Mouse (Mus musculus) lung, postnatal 0 days (tissue): Measurements from ENCODE around the gene Slc39a5. TPM values are rescaled to one million over a fixed set of nuclear protein-coding genes. Genes with fewer than 3 reads are reported as not detected.

Experiments used
- ATAC-seq: fragments of 200-750 bp; cut with Nextera tagmentation; 2 replicates; pipeline ENCODE4 v1.8.0; 2017; ENCODE audit warnings: moderate library complexity
- DNase-seq: peaks from one replicate; pipeline ENCODE4 v3.0.0-alpha.2; 2016; ENCODE audit warnings: low spot score
- H3K27ac ChIP-seq: fragments of 300-500 bp; sonication (generic); 2 replicates; pipeline ENCODE4 v1.5.1; 2014; ENCODE audit warnings: antibody characterized with exemption, mild to moderate bottlenecking, low read length, mixed read lengths
- H3K27me3 ChIP-seq: fragments of 300-500 bp; sonication (generic); replicated peaks from 2 replicates; pipeline ENCODE4 v1.6.1; 2014; ENCODE audit warnings: low read length, mixed read lengths; ENCODE audit not compliant: insufficient read depth
- H3K36me3 ChIP-seq: fragments of 300-500 bp; sonication (generic); 2 replicates; pipeline ENCODE4 v1.6.1; 2014; ENCODE audit warnings: low read length, mixed read lengths; ENCODE audit not compliant: insufficient read depth
- H3K4me1 ChIP-seq: fragments of 300-500 bp; sonication (generic); 2 replicates; pipeline ENCODE4 v1.6.1; 2014; ENCODE audit warnings: antibody characterized with exemption, low read depth, low read length, mixed read lengths; ENCODE audit not compliant: insufficient read depth
- H3K4me2 ChIP-seq: fragments of 300-500 bp; sonication (generic); replicated peaks from 2 replicates; pipeline ENCODE4 v1.6.1; 2014; ENCODE audit warnings: low read depth, mild to moderate bottlenecking, low read length, moderate library complexity, mixed read lengths
- H3K4me3 ChIP-seq: fragments of 300-500 bp; sonication (generic); 2 replicates; pipeline ENCODE4 v1.5.1; 2014; ENCODE audit warnings: low read depth, low read length
- H3K9ac ChIP-seq: fragments of 300-500 bp; sonication (generic); replicated peaks from 2 replicates; pipeline ENCODE4 v1.6.1; 2014; ENCODE audit warnings: low read depth, mild to moderate bottlenecking
- H3K9me3 ChIP-seq: fragments of 300-500 bp; sonication (generic); 2 replicates; pipeline ENCODE4 v1.6.1; 2016; ENCODE audit warnings: low read length, mixed read lengths
- CTCF ChIP-seq: IDR thresholded peaks from 2 replicates; pipeline ENCODE4 v1.5.1; 2016; ENCODE audit warnings: antibody characterized with exemption, mild to moderate bottlenecking
- EP300 ChIP-seq: IDR thresholded peaks from 2 replicates; pipeline ENCODE4 v1.6.1; 2016; ENCODE audit warnings: antibody characterized with exemption, mild to moderate bottlenecking, control low read depth
- whole genome bisulfite sequencing: fragments of 180-500 bp; shearing (Covaris S2); extraction: QIAGEN DNeasy Blood & Tissue Kit; methylation state at CpG from one replicate; pipeline ENCODE4 v1.1.7; 2014; 5-methylcytosine and 5-hydroxymethylcytosine counted together
- polyA plus RNA-seq: library from polyadenylated mRNA; unstranded; fragments of >200 nt; fragmentation: Nextera tagmentation; extraction: Ambion mirVana; gene quantifications from 2 replicates; pipeline ENCODE4 v1.2.1, GENCODE M21; 2015

Slc39a5 gene
- polyA plus RNA-seq, 1 experiment from 2014 or later: not detected

- TF ChIP-seq CTCF: no peak
- TF ChIP-seq EP300: no peak
- no peak overlapping the region for H3K4me2 ChIP-seq
- peaks cover 5% of the 10 kb centered on the region; the same call in 1 of the 2 replicates for H3K4me1 ChIP-seq
- 81% methylated on average over 5 of the region's 5 CpGs for WGBS
- H3K9ac ChIP-seq: no peak overlapping the region
- H3K4me3 ChIP-seq: no peak overlapping the region
- peaks cover 43% of the 10 kb centered on the region for H3K36me3 ChIP-seq
- DNase-seq: peak; percentile 21
- no peak for ATAC-seq
- H3K9me3 ChIP-seq: no peaks in the 10 kb centered on the region
- H3K27me3 ChIP-seq: no peaks in the 10 kb centered on the region
- H3K27ac ChIP-seq: no peak overlapping the region
These were observed 20.5 kb downstream of the Slc39a5 start for GRCm38 (mm10) chr10:128380565-128380964.

DNA sequence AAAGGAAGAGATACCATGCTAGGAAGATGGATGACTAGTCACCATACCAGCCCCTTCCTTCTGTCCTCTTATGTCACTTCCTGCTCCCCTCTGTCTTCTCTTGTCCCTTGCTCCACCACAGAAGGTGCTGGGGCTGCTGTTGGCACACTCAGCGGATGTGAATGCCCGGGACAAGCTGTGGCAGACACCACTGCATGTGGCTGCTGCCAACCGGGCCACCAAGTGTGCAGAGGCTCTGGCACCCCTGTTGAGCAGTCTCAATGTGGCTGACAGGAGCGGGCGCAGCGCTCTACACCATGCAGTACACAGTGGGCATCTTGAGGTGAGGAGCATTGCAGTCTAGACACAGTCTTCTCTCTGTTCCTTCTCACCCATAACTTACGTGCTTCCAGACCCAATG lies 21.8 kb downstream of the Slc39a5 start:
- Histone ChIP-seq H3K4me2 (no peak overlapping the region), H3K4me3 (no peak overlapping the region), H3K9me3 (no peaks in the 10 kb centered on the region), H3K4me1 (peaks cover 5% of the 10 kb centered on the region; the same call in 1 of the 2 replicates), H3K27me3 (no peaks in the 10 kb centered on the region), H3K36me3 (peaks cover 36% of the 10 kb centered on the region), H3K27ac (no peak overlapping the region), H3K9ac (no peak overlapping the region)
- ATAC-seq (no peak), DNase-seq (no peak)
- TF ChIP-seq EP300 (no peak), CTCF (no peak)
- WGBS: 88% methylated on average over 7 of the region's 7 CpGs

DNA sequence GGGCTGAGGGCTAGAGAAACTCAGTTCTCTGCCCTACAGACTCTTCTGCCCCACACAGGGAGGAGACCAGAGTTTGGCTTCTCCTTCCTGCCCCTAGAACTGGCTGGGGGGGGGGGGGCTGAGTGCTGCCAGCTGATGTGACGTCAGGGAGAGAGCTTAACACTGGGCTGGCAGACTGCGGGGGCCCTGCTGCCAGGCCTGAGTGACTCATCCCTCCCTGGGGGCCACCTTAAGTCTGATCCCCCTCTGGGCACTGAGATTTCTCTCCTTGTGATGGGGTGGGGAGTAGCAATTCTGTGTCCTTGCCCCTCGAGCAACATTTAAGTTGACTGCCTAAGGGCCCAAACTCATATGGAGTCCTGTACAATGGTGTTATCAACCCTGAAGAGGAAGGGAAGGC lies 22.6 kb downstream of the Slc39a5 start:
- H3K4me1 ChIP-seq: peaks cover 5% of the 10 kb centered on the region; the same call in 1 of the 2 replicates
- H3K4me2 ChIP-seq: no peak overlapping the region
- H3K9ac ChIP-seq: peak overlapping the region; percentile 94; the same call in 1 of the 2 replicates
- H3K27me3 ChIP-seq: no peaks in the 10 kb centered on the region
- no peak overlapping the region for H3K4me3 ChIP-seq
- H3K27ac ChIP-seq: no peak overlapping the region
- no peaks in the 10 kb centered on the region for H3K9me3 ChIP-seq
- no peak for TF ChIP-seq EP300
- no peak for TF ChIP-seq CTCF
- DNase-seq (no peak), ATAC-seq (no peak)
- peaks cover 28% of the 10 kb centered on the region for H3K36me3 ChIP-seq
- 62% methylated on average over 3 of the region's 3 CpGs for WGBS

DNA sequence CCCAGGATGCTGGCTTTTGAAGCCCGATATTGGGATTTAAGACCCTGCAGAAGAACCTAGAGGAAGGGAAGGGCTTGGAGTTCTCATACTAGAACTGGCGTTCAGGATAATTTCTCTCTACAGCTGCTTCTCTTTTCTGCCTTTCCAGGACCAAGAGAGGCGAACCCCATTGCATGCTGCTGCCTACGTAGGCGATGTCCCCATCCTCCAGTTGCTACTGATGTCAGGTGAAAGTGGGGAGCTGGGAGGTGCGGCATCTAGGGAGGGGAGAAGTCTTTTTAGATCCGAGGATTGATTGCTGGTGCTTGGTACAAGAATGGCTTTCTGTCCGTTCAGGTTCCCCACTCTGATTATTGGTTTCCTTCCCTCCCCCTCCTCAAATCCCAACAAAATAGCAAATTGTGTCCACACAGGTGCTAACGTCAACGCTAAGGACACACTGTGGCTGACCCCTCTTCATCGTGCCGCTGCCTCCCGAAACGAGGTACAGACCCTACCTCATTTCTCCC lies 23.0 kb downstream of the Slc39a5 start:
- Histone ChIP-seq H3K9ac (peak overlapping the region; percentile 94), H3K27ac (0 out of 2 replicates have a peak overlapping the region, but pooled peaks have one; percentile 81), H3K4me2 (peak overlapping the region; percentile 81), H3K4me3 (peak overlapping the region; percentile 90), H3K9me3 (no peaks in the 10 kb centered on the region), H3K36me3 (peaks cover 24% of the 10 kb centered on the region; the same call in 1 of the 2 replicates), H3K4me1 (peaks cover 5% of the 10 kb centered on the region; the same call in 1 of the 2 replicates), H3K27me3 (no peaks in the 10 kb centered on the region)
- no peak for ATAC-seq
- no peak for DNase-seq
- WGBS: 54% methylated on average over 14 of the region's 14 CpGs
- TF ChIP-seq EP300 (no peak), CTCF (no peak)

DNA sequence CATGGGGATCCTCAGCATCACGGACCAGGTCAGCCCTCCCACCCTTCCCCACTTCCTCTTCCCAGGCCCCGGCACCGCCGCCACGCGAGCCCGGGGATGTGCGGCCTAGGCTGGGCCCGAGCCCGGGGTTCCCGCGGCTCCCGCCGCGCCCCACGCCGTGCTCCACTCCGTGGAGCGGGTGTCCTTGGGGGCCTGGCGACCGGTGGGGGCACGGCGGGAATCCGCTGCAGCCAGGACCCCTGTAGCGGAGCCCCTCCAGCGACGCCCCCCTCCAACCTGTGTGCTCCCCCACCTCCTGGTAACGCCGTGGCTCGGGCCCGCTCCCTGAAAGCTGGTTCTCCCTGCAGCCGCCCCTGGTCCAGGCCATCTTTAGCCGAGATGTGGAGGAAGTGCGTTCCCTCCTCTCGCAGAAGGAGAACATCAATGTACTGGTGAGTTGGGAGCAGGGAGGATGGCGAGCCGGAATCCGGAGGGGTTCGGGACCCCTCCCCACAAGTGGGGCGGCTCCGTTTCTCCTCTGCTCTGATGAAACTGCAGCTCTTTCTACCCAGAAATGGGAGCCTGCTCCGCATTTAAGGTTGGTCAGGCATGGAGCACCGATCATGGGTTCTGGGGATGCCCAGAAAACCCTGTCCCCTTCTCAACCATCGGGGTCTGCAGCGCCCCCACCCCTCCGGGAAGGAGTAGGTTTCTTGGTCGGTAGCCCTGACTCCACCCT lies 23.6 kb downstream of the Slc39a5 start:
- Histone ChIP-seq H3K4me2 (peak overlapping the region; percentile 81), H3K36me3 (peaks cover 18% of the 10 kb centered on the region; the same call in 1 of the 2 replicates), H3K27ac (peak overlapping the region; percentile 81), H3K9ac (peak overlapping the region; percentile 94), H3K4me3 (peak overlapping the region; percentile 90), H3K9me3 (no peaks in the 10 kb centered on the region), H3K4me1 (peaks cover 5% of the 10 kb centered on the region; the same call in 1 of the 2 replicates), H3K27me3 (no peaks in the 10 kb centered on the region)
- ATAC-seq (peak; percentile 70), DNase-seq (peak; percentile 51)
- WGBS: 3% methylated on average over 23 of the region's 47 CpGs
- no peak for TF ChIP-seq EP300
- TF ChIP-seq CTCF: no peak

- H3K27me3 ChIP-seq: no peaks in the 10 kb centered on the region
- H3K4me2 ChIP-seq: peak within 1 kb of the TSS; percentile 81
- TF ChIP-seq CTCF (peak; percentile 58), EP300 (no peak)
These were observed 24.4 kb downstream of the Slc39a5 start, which contains the start of gene Ankrd52 for GRCm38 (mm10) chr10:128376455-128377211. Ankrd52 (plus strand) TSS chr10:128377115.

More at GRCm38 (mm10) chr10:128376455-128377211, 24.4 kb downstream of the Slc39a5 start, which contains the start of gene Ankrd52:
- ATAC-seq: peak; percentile 96
- H3K36me3 ChIP-seq: 0 out of 2 replicates have a peak, but pooled peaks cover 10% of the 10 kb centered on the region
- peak within 1 kb of the TSS; percentile 94 for H3K9ac ChIP-seq
- H3K4me1 ChIP-seq: peaks cover 5% of the 10 kb centered on the region; the same call in 1 of the 2 replicates
- 1% methylated on average over 49 of the region's 73 CpGs for WGBS
- H3K27ac ChIP-seq: peak within 1 kb of the TSS; percentile 81
- DNase-seq: peak; percentile 90
- H3K4me3 ChIP-seq: peak within 1 kb of the TSS; percentile 90
- no peaks in the 10 kb centered on the region for H3K9me3 ChIP-seq
